Mouse (Mus musculus) T-helper 17 cell (primary cell): ENCODE data around the gene Prrt1.

Source experiments
- in situ Hi-C, 2 experiments: fragments of 300-600 bp; cut with MboI, MseI; formaldehyde crosslinking; loops; 1 replicate in 1 of 2; 2 replicates in 1 of 2; pipeline ENCODE4 v1.15.1; 2025; ENCODE audit warnings: high pct_unique_total_duplicates in 2 of 2

Prrt1 gene

DNA sequence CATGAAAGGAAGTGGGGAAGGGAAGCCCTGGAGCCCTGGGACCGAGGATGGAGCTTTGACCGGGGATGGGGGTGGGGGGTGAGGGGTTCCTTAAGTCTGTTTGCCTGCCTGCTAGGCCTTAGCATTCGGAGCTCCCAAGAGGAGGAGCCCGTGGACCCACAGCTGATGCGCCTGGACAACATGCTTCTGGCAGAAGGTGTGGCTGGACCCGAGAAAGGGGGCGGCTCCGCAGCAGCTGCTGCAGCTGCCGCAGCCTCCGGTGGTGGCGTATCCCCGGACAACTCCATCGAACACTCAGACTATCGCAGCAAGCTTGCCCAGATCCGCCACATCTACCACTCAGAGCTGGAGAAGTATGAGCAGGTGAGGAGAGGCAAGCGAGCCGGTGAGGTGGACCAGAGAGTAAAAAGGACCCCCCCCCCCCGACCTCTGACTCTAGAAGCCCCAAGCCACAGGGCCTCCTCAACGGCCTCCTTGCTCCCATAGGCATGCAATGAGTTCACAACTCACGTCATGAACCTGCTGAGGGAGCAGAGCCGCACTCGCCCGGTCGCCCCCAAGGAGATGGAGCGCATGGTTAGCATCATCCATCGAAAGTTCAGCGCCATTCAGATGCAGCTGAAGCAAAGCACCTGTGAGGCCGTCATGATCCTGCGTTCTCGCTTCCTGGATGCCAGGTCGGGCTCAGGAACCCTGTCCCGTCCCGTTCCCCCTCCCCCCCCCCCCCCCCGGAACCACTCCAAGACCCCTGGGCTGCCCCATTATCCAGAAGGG lies 35.4 kb upstream of the Prrt1 start:
- in situ Hi-C loops, result loop anchor here in 1 of 2 experiments (25.0 kb wide), 1 partner anchor 1668 kb away; the partner anchor contains the start of genes Rpp21 and Trim39

DNA sequence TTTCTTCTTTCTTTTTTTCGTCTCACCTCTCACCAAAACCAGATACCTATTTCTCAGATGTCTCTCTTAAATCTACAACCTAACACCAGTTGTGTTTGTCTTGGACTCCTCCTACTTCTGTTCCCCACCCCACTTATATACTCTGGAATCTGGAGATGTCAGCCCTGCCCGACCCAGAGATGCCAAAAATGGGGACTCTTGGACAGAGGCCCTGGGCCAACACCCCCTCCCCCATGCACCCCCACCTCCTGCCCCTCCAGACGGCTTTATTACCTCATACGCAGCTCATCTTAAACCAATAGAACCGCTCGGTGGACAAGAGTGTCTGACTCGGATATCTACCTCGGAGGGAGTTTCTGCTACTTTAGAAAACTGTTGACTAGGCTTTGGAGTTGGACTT lies 33.2 kb upstream of the Prrt1 start:
- in situ Hi-C loops, result loop anchor here in 1 of 2 experiments (25.0 kb wide), 1 partner anchor 1666 kb away; the partner anchor contains the start of genes Rpp21 and Trim39

DNA sequence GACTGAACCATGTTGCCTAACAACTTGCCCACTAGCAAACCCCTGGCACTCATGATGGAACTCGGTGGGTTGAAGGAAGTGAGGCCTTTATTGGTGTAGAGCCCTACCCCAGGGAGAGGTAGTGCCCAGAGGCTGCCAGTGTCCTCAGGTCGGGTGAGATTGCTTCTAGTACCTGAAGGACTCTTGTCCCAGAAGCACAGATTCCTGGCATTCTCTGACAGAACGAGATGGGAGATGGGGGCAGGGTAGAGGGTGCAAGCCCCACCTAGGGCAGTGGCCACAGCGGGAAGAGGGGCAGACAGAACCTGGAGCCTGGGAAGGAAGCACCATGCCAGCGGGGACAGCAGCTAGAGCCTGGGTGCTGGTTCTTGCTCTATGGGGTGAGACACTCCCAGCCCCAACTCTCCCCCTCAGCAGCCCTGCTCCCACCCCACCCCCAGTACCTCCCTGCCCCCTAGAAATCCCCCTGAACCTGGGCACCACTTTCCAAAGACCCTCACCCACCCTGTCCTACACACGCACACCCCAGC lies 31.7 kb upstream of the Prrt1 start, which contains the start of gene Ager:
Ager (plus strand) TSS at position 297 of the 530 bp plus-strand sequence.
- in situ Hi-C loops, result loop anchor here in 1 of 2 experiments (25.0 kb wide), 1 partner anchor 1665 kb away; the partner anchor contains the start of genes Rpp21 and Trim39

DNA sequence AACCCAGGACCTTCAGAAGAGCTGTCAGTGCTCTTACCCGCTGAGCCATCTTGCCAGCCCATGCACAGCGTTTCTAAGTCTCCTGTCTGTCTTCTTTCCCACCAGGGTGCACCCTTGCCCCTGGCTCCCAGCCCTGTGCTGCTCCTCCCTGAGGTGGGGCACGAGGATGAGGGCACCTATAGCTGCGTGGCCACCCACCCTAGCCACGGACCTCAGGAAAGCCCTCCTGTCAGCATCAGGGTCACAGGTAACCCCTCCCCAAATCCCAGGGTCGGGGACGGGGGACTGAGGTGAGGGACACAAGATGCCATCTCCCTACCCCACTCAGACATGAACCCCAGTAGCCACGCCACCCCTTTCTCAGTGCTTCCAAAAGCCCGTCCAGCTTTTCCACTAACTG lies 29.4 kb upstream of the Prrt1 start:
- in situ Hi-C loops, result loop anchor here in 1 of 2 experiments (5.0 to 25.0 kb wide), 2 partner anchors 483 to 1662 kb away; partner anchors contain the start of genes H2-DMa, Rpp21 and Trim39

DNA sequence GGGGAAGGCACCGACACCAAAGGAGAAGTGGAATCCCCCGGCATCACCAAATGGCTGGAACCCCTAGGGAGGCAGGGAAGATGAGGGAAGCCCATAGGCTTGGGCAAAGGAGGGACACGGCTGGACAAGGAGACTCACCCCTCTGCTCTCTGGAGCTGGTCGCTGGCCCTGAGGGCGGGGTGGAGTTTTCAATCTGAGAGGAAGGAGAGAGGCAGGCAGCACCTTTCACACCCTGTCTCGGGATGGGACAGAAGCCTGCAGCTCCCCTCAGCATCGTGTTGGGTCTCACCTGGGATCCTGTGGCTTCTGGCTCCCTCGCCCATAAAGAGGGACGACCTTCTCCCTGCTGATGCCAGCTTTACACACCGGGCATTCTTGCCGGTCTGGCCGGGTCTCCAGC lies 27.5 kb upstream of the Prrt1 start:
- in situ Hi-C loops, result loop anchor here in 1 of 2 experiments (5.0 kb wide), 1 partner anchor 484 kb away; the partner anchor contains the start of gene H2-DMa

DNA sequence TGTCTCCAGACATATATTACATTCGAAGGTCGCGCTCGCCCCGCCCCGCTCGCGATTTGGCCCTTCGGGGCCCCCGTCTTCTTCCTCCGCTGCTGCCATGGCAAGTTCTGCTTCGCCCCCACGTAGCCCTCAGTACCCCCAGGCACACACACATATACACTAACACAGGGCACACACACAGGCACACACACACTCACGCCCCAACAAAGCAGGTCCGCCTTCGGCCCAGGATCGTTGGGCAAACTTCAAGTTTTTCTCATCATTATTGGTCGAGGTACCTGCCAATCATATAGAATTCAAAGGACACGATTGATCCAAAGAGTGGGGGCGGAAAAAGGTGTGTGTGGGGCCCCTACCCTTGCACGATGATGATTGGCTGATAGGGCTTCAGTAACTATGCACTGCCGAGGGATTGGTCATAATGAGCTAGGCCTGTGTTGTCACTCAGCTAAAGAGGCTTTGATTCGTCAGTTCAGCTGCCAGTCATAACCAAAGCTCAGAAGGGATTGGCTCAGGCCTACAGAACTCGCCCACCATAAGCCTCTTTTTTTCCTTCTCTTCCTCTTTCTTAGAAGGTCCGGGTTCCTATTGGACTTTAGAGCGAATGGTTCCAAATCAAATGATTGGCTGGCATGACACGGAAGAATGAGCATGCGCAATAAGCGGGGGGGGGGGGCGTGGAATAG lies 25.8 kb upstream of the Prrt1 start, which contains the start of gene Rnf5:
Rnf5 (minus strand) TSS at position 316 of the 686 bp plus-strand sequence.
- in situ Hi-C loops, result loop anchor here in 1 of 2 experiments (5.0 kb wide), 1 partner anchor 486 kb away; the partner anchor contains the start of gene H2-DMa

DNA sequence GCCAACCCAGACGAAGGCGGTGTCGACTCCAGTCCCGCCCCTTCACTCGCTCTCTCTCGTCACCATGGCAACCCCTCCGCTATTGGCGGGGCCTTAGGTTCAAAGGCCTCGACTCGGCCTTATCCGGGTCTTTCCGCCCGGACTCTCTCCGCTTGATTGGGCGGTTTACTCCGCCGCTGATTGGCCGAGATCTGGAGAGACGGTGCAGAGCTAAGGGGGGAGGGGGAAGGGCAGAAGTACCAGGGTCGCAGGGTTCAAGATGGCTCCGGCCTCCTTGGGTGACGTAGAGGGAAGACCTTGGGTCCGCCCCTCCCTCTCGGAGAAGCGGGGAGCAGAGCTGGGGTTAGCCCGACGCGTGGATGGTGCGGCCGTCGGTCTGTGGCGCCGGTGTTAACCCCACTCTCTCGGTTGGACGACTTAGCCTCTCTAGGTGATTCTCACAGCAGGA lies 25.2 kb upstream of the Prrt1 start, which contains the start of gene Agpat1:
Agpat1 (plus strand) TSS at position 202 of the 448 bp plus-strand sequence.
- in situ Hi-C loops, result loop anchor here in 1 of 2 experiments (5.0 kb wide), 1 partner anchor 487 kb away; the partner anchor contains the start of gene H2-DMa

DNA sequence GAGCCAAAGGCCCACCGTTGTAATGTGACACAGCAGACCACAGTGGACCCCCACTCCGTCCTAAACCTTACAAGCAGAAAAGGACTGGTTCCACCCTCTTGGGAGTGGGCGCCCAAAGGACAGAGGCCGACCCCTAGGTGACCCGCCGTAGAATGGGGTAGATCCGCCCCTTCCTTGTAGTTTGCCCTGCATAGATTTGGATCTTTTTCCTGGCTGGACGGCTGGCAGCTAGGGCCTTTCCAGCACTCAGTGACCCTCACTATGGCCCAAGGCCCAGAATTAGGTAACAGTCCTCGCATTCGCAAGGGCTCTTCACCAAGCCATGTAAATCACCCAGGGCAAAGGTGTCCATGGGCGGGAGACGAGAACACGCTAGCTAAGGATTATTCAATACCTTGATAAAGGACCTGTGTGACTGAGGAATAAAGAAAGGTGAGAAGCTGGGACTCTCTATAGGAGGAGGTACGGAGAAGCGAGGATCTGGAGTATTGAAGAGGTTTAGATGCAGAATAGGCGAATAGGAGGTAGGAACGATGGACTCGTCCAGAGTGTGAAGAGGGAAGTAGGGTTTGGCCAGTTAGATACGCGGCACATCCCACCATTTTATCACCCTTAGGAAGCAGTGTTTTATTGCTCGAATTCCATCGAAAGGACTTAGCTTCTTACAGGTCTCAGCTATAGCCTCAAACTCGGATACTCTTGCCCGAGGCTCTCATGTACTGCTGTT lies 24.7 kb upstream of the Prrt1 start:
- in situ Hi-C loops, result loop anchor here in 1 of 2 experiments (5.0 kb wide), 1 partner anchor 487 kb away; the partner anchor contains the start of gene H2-DMa

DNA sequence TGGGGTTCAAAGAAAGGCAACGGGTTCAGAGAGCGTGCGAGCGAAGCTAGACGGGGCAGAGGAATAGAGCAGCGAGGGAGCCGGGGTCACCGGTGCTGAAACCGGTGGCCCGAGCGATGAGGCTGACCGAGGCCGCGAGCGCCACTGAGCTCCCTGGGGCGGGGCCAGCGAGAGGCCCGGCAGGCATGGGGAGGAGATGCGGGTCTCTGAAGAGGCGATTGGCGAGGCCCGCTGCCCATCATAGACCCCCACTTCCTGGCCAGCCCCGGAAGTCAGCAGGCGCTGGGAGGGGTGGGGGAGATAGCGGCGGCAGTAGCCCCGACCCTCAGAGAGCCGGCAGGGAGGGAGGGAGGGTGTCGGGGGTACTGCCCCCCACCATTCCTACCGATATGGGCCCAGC lies 23.7 kb upstream of the Prrt1 start:
- in situ Hi-C loops, result no loop called here

DNA sequence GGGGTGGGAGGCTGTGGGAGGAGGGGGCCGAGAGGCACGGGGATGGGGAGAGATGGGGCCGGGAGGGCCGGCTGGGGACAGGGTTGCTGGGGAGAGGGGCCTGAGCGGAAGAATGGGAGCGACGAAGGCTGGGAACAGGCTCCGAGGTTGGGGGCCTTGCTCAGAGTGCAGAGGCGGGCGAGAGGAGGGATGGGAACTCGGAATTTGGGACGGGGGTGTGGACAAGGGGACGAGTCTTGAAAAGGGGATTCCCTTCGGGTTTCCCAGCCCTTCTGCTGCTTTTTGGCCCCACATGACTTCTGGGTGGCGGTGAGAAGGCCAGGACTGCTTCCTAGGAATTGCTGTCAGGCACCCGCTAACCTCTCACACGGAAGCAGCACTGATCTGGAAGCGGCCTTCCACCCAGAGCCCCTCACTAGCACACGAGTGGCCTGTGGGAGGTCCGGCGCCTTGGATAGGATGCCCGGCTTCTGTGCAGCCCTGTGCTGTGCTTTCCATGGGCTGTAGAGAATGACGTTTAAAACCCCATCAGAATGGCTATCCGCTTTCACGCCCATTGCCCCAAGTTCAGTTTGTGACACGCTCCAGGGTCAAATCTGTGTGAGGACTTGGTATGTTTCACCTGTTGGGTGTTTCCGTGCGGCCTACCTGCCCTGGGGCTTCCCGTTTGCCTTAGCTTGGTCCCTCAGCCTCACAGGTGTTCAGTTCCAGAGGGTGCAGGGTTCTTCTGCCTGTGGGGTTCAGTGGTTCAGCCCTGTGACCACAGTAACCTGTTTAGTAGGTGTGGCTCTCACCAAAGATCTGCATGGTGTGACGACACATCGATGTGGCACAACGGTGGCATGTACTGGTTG lies 22.9 kb upstream of the Prrt1 start:
- in situ Hi-C loops, result no loop called here

DNA sequence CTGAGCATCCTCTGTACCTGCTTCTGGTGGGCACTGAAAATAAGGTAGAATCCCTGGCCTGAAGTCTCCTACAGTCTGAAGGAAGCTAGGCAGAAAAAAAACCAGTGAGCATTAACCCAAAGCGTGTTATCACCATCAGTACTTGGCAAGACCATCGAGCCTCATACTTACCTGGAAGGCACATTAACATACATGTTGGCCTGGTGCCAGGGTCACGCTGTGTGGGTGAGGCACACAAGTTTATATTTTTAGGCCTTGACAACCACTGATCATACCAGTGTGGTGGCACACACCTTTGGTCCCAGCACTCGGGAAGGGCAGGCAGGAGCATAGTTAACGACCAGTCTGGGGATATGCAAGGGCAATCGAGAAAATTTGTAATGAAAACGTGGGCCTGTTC lies 21.3 kb upstream of the Prrt1 start:
- in situ Hi-C loops, result no loop called here

DNA sequence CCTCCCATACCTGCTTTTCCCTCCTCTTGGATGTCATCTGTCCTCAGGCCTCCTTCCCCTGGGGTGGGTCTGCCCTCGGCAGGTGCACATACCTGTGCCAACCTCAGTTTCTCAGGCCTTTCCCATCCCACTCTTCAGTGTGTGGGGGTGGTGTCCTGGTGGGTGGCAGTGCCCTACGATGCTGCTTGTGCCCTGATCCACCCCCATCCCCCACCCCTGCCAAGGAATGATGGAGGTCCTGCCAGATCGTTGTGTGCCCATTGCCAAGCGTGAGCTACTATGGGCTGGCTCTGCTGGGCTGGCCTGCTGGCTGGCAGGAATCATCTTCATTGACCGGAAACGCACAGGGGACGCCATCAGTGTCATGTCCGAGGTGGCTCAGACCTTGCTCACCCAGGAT lies 18.3 kb upstream of the Prrt1 start:
- in situ Hi-C loops, result no loop called here

DNA sequence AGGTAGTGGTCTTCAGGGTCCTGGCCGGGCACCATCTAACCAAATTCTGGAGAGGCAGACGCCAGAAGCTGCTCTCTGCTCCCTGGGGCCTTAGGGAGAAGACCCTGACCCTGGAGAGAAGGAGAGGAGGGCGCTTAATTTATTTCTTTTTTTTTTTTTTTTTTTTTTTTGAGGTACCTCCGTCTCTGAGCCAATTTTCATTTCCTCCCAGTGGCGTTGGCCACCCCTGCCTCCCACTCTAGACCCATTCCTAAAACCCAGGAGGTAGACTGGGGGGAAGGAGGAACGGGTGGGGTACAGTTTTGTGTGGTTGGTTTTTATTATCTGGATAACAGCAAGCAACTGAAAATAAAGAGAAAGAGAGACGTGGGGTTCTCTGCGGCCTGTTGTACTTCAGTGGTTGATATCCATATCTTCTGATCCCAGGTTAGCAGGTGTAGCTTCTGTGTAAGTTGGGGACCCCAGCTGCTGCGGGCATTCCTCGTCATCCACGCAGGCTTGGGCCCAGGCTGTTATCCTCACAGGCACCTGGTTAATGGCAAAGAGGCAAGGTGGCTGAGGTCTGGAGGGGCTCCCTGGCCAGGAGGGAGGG lies 16.2 kb upstream of the Prrt1 start:
- in situ Hi-C loops, result no loop called here

DNA sequence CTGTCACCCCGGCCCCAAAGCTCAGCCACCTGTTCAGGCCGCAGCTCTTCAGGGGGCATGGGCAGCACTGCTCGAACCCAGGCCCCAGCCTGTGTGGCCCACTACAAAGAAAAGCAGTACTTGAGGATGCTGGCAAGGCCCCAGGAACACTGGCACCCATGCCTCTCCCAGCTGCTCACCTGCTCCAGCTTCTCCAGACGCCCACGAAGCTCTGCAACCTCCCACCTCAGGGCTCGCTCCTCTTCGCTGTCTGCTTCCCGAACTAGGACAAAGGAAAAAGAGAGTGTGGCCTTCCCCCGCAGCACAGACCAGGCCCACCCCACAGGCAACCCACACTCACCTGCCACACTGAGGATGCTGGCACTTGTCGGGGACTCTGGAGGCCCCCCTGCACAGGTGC lies 15.5 kb upstream of the Prrt1 start:
- in situ Hi-C loops, result no loop called here

DNA sequence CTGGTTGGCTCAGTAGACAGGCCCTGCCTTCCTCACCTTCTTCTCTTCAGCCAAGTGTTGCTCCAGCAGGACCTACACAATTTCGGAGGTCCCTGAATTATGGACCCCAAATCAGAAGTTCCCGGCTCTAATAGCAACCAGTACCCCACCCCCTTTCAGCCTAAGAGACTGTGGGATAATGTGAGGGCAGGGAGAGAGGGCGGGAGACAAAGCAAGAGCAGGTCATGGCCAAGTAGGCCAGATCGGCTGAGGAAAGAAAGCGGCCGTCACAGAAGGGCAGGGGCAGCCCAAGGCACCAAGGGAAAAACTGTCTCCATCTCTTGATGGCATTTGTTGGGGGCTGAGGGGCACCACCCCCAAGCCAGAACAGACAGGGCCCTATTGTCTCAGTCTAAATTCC lies 13.5 kb upstream of the Prrt1 start, which contains the start of gene Egfl8:
Egfl8 (minus strand) TSS at position 101 of the 400 bp plus-strand sequence.
- in situ Hi-C loops, result no loop called here

DNA sequence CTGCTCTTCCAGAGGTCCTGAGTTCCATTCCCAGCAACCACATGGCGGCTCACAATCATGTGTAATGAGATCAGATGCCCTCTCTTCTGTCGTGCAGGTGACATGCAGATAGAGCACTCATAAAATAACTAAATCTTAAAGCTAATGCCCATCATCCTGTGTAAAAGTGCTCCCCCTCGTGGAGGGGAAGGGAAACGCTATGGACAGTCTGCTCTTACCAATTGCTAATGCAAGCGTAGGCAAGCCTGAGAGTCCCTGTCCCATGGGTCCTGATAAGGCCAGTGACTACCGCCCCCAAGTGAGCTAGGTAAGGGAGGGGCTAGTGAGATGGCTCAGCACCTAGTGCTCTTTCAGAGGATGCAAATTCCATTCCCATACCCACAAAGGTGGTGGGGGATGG lies 10.3 kb upstream of the Prrt1 start:
- in situ Hi-C loops, result no loop called here

DNA sequence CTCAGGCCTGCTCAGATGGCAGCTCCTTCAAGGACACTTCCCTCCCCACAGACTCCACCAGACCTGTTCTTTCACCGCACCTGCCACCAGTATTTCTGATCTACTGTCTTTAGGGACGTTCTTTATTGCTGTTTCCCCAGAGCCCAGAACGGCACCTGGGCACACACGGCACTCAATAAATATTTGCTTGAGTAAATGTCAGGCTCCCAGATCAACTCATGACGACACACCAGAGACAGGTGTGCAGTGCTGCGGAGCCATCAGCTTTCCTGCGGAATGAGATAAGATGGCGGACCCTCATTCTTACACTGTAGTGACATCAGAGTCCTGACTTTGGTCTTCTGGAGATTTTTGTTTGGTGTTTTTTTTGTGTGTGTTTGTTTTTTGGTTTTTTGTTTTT lies 8.3 kb upstream of the Prrt1 start:
- in situ Hi-C loops, result no loop called here

DNA sequence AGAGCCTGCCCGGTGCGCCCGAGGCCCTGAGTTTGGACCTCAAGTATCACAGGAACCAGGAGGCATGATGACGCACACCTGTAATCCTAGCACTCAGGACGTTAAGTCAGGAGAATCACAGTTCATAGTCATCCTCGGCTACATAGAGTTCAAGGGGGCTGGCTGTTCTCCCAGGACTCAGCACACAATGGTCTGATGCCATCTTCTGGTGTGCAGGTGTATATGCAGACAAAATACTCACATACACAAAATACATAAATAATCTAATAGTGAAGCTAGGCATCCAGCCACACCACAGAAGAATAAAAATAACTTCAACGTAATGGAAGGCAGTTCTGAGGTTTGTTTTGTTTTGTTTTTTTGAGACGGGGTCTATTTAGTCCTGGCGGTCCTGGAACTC lies 6.2 kb upstream of the Prrt1 start:
- in situ Hi-C loops, result no loop called here

DNA sequence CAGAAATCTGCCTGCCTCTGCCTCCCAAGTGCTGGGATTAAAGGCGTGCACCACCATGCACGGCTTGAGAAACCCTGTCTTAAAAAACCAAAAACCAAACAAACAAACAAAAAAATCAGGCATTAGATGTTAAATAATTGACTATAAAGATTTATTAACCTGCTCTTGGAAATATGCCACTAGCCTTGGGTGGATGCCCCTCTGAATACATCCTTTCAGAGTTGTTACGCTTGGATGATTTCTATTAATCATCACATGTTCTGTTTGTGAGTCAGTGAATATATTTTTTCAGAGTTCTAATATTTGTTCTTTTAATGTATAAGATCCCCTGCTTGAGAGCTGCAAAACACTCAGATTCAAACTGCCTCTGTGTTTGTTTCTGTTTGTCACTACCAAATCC lies 4.4 kb upstream of the Prrt1 start:
- in situ Hi-C loops, result no loop called here
